Mouse (Mus musculus) layer of hippocampus, postnatal 10 days (tissue): ENCODE results near the gene Cyp1a1. TPM values are rescaled to one million over a fixed set of nuclear protein-coding genes. Genes with fewer than 3 reads are reported as not detected.
"Not testable (repeated sequence)": the region's sequence is repeated elsewhere in the genome, so short reads cannot be mapped to it uniquely, and the experiment has no call there.

Experiments
- DNase-seq, 2 experiments: peaks; one replicate each; pipeline ENCODE4 v3.0.0; 2021; ENCODE audit warnings: low spot score in 2 of 2
- total RNA-seq, 2 experiments: library from RNA; stranded (reverse); gene quantifications; 2 replicates each; pipeline ENCODE4 v1.2.3; 2021

Gene Cyp1a1
- total RNA-seq, 2 experiments from 2014 or later = 0.48 to 0.60 TPM

- DNase-seq = no peak
Observed at GRCm38 (mm10) chr9:57698466-57699150, 10.9 kb downstream of the Cyp1a1 start.

- DNase-seq = no peak
Observed at GRCm38 (mm10) chr9:57706496-57706895, 18.8 kb downstream of the Cyp1a1 start.

GRCm38 (mm10) chr9:57708068-57708719, 20.5 kb downstream of the Cyp1a1 start, which contains the start of gene Edc3:
Gene Edc3, plus strand, starts transcription at chr9:57708540.
- peak; percentile 89 to 91 for DNase-seq

- DNase-seq = peak; percentile 49 to 62
Observed at GRCm38 (mm10) chr9:57708720-57709274, 21.1 kb downstream of the Cyp1a1 start.

GRCm38 (mm10) chr9:57710214-57710613, 22.5 kb downstream of the Cyp1a1 start:
- not testable (repeated sequence) for DNase-seq

- DNase-seq = no peak
Observed at GRCm38 (mm10) chr9:57712194-57712593, 24.5 kb downstream of the Cyp1a1 start.

GRCm38 (mm10) chr9:57718408-57718807, 30.7 kb downstream of the Cyp1a1 start:
- DNase-seq = no peak

GRCm38 (mm10) chr9:57720736-57721135, 33.0 kb downstream of the Cyp1a1 start:
- no peak for DNase-seq

GRCm38 (mm10) chr9:57722371-57722770, 34.6 kb downstream of the Cyp1a1 start:
- DNase-seq = no peak

- peak; percentile 56 to 67 for DNase-seq
Observed at GRCm38 (mm10) chr9:57723315-57723715, 35.6 kb downstream of the Cyp1a1 start.

- no peak for DNase-seq
Observed at GRCm38 (mm10) chr9:57723796-57724195, 36.1 kb downstream of the Cyp1a1 start.

- DNase-seq = no peak
Observed at GRCm38 (mm10) chr9:57724701-57725100, 37.0 kb downstream of the Cyp1a1 start.

GRCm38 (mm10) chr9:57728312-57728711, 40.6 kb downstream of the Cyp1a1 start:
- DNase-seq = no peak

- no peak for DNase-seq
Observed at GRCm38 (mm10) chr9:57733606-57734005, 45.9 kb downstream of the Cyp1a1 start.

GRCm38 (mm10) chr9:57739863-57740262, 52.1 kb downstream of the Cyp1a1 start:
- DNase-seq = no peak

GRCm38 (mm10) chr9:57744462-57745091, 56.8 kb downstream of the Cyp1a1 start:
- DNase-seq = peak in 1 of 2 experiments; percentile 67

GRCm38 (mm10) chr9:57747067-57747466, 59.3 kb downstream of the Cyp1a1 start:
- DNase-seq = no peak

GRCm38 (mm10) chr9:57748137-57748536, 60.4 kb downstream of the Cyp1a1 start:
- peak in 1 of 2 experiments; percentile 65 for DNase-seq

GRCm38 (mm10) chr9:57748831-57749230, 61.1 kb downstream of the Cyp1a1 start:
- no peak for DNase-seq

GRCm38 (mm10) chr9:57750901-57751300, 63.2 kb downstream of the Cyp1a1 start:
- no peak for DNase-seq
